Mouse (Mus musculus) CH12.LX (cell line): ENCODE data around the gene Fbxo10. TPM values are rescaled to one million over a fixed set of nuclear protein-coding genes. Genes with fewer than 3 reads are reported as not detected.
A peak's percentile ranks its signal among the peaks of the same experiment; 100 is the strongest.
"Not testable (repeated sequence)": the region's sequence is repeated elsewhere in the genome, so short reads cannot be mapped to it uniquely, and the experiment has no call there.

Source experiments
- DNase-seq: peaks from one replicate; pipeline ENCODE4 v3.0.0-alpha.2; 2013; ENCODE audit errors: extremely low read depth
- H3K27ac ChIP-seq: 2 replicates; pipeline ENCODE4 v1.5.1; 2012; ENCODE audit warnings: low read depth, mild to moderate bottlenecking, control low read depth, moderate library complexity; ENCODE audit not compliant: insufficient read depth
- H3K27me3 ChIP-seq: replicated peaks from 2 replicates; pipeline ENCODE3; 2012; ENCODE audit warnings: inconsistent platforms
- H3K36me3 ChIP-seq, 2 experiments: replicated peaks in 1 of 2; 2 replicates each; pipeline versions ENCODE3 to v1.6.1; 2012; ENCODE audit warnings: inconsistent platforms in 1 of 2, low read length in 1 of 2, mild to moderate bottlenecking in 1 of 2, mixed read lengths in 1 of 2, moderate library complexity in 1 of 2; ENCODE audit not compliant: control insufficient read depth in 1 of 2, insufficient read depth in 1 of 2
- H3K4me1 ChIP-seq, 2 experiments: 2 replicates each; pipeline ENCODE4 v1.6.1; 2012; ENCODE audit warnings: inconsistent platforms in 1 of 2, moderate library complexity in 1 of 2; ENCODE audit not compliant: insufficient read depth in 2 of 2, control insufficient read depth in 1 of 2
- H3K4me2 ChIP-seq: 2 replicates; pipeline ENCODE4 v1.6.1; 2012; ENCODE audit warnings: low read depth, mild to moderate bottlenecking, control low read depth; ENCODE audit not compliant: poor library complexity, insufficient read depth, severe bottlenecking
- H3K4me3 ChIP-seq, 3 experiments: fragments of 150-350 bp in 1 of 3; sonication (generic) in 1 of 3; replicated peaks in 1 of 3; 2 replicates each; pipeline versions ENCODE3 to v1.5.1; 2011 to 2012; ENCODE audit warnings: low read depth in 2 of 3, low read length in 2 of 3, mild to moderate bottlenecking in 2 of 3, moderate library complexity in 2 of 3, control low read depth in 1 of 3, improper control_type of control experiment in 1 of 3, inconsistent platforms in 1 of 3, mixed read lengths in 1 of 3; ENCODE audit not compliant: poor library complexity in 1 of 3
- H3K79me2 ChIP-seq: replicated peaks from 2 replicates; pipeline ENCODE4 v1.6.1; 2012; ENCODE audit warnings: mild to moderate bottlenecking, moderate library complexity; ENCODE audit not compliant: control insufficient read depth, poor library complexity, insufficient read depth, severe bottlenecking; ENCODE audit errors: extremely low read depth
- H3K9ac ChIP-seq: 2 replicates; pipeline ENCODE4 v1.6.1; 2012; ENCODE audit warnings: low read depth, mild to moderate bottlenecking, control low read depth, moderate library complexity; ENCODE audit not compliant: insufficient read depth
- H3K9me3 ChIP-seq: replicated peaks from 2 replicates; pipeline ENCODE3; 2012; ENCODE audit warnings: low read length, inconsistent platforms, mixed read lengths
- CTCF ChIP-seq, 2 experiments: IDR thresholded peaks in 1 of 2; conservative IDR thresholded peaks in 1 of 2; 2 replicates each; pipeline ENCODE4 v1.5.1; 2011 to 2012; ENCODE audit warnings: low read depth in 2 of 2, low read length in 2 of 2, improper control_type of control experiment in 1 of 2, inconsistent platforms in 1 of 2, mild to moderate bottlenecking in 1 of 2, moderate library complexity in 1 of 2
- KAT2A ChIP-seq: IDR thresholded peaks from 2 replicates; pipeline ENCODE4 v1.6.1; 2012; ENCODE audit warnings: low read length, improper control_type of control experiment, inconsistent platforms; ENCODE audit not compliant: insufficient replicate concordance
- MAFK ChIP-seq: IDR thresholded peaks from 2 replicates; pipeline ENCODE4 v1.6.1; 2011; ENCODE audit warnings: low read length, improper control_type of control experiment; ENCODE audit not compliant: insufficient replicate concordance
- RCOR1 ChIP-seq: conservative IDR thresholded peaks from 2 replicates; pipeline ENCODE4 v1.6.1; 2012; ENCODE audit warnings: low read depth, mild to moderate bottlenecking, inconsistent platforms, low read length, improper control_type of control experiment
- USF2 ChIP-seq: conservative IDR thresholded peaks from 2 replicates; pipeline ENCODE4 v1.6.1; 2011; ENCODE audit warnings: low read depth, low read length, improper control_type of control experiment
- dilution Hi-C: fragments of 300-500 bp; cut with MboI; formaldehyde crosslinking; loops from 2 replicates; pipeline ENCODE4 v1.14.3; 2020; ENCODE audit warnings: low sequenced_read_pairs; ENCODE audit not compliant: extremely low pct_unique_long_range_greater_than_20kb, extremely low pct_ligation_motif_present
- in situ Hi-C: fragments of 300-500 bp; cut with MboI; formaldehyde crosslinking; loops from 3 replicates; pipeline ENCODE4 v1.14.3; 2019; ENCODE audit warnings: low sequenced_read_pairs, low pct_ligation_motif_present, low pct_unique_long_range_greater_than_20kb, mixed read lengths
- polyA plus RNA-seq: library from polyadenylated mRNA; unstranded; fragments of >175 nt; gene quantifications from 2 replicates; pipeline ENCODE4 v1.2.1, GENCODE M21; 2012; ENCODE audit warnings: low read depth; ENCODE audit not compliant: insufficient read length
- total RNA-seq, 2 experiments: library from RNA; depleted of rRNA; stranded (reverse); fragments of 300-350 nt in 1 of 2; fragments of >200 nt in 1 of 2; gene quantifications; 2 replicates each; pipeline ENCODE4 v1.2.3; 2012 to 2014

Gene Fbxo10
- total and polyA plus RNA-seq, 3 experiments, result 0.39 to 1.4 (median 0.64) TPM

- Histone ChIP-seq H3K4me3 (no peak overlapping the region), H3K27me3 (no peaks in the 10 kb centered on the region), H3K9me3 (no peaks in the 10 kb centered on the region), H3K4me1 (peaks cover 0 to 27% of the 10 kb centered on the region in 2 experiments; a peak in 1 of 4 replicates), H3K36me3 (peaks cover 49 to 66% of the 10 kb centered on the region in 2 experiments), H3K27ac (no peak overlapping the region), H3K4me2 (no peak overlapping the region), H3K79me2 (peaks cover under 1% of the 10 kb centered on the region; the same call in 1 of the 2 replicates), H3K9ac (no peak overlapping the region)
- in situ Hi-C loops, result no loop called here
- dilution Hi-C loops, result no loop called here
- TF ChIP-seq RCOR1, result no peak
- no peak for DNase-seq
Observed at GRCm38 (mm10) chr4:44993847-44994246, 90.6 kb downstream of the Fbxo10 start.

GRCm38 (mm10) chr4:44993179-44993578 lies 91.2 kb downstream of the Fbxo10 start:
- in situ Hi-C loops, DNase-seq, H3K4me3 ChIP-seq, H3K27me3 ChIP-seq, H3K9ac ChIP-seq, H3K27ac ChIP-seq, dilution Hi-C loops, H3K4me2 ChIP-seq, H3K79me2 ChIP-seq, H3K9me3 ChIP-seq: not testable (repeated sequence)
- Histone ChIP-seq H3K36me3 (peaks cover 51 to 72% of the 10 kb centered on the region in 2 experiments), H3K4me1 (peaks cover 0 to 20% of the 10 kb centered on the region in 2 experiments; a peak in 1 of 4 replicates)

- H3K9ac ChIP-seq, H3K9me3 ChIP-seq, in situ Hi-C loops, dilution Hi-C loops, H3K27ac ChIP-seq, H3K27me3 ChIP-seq, H3K4me3 ChIP-seq, DNase-seq, H3K79me2 ChIP-seq, H3K4me2 ChIP-seq: not testable (repeated sequence)
- Histone ChIP-seq H3K36me3 (peaks cover 55 to 73% of the 10 kb centered on the region in 2 experiments), H3K4me1 (peaks cover 0 to 20% of the 10 kb centered on the region in 2 experiments; a peak in 1 of 4 replicates)
Observed at GRCm38 (mm10) chr4:44992330-44992729, 92.1 kb downstream of the Fbxo10 start.

- DNase-seq, result no peak
- Histone ChIP-seq H3K36me3 (peaks cover 61 to 82% of the 10 kb centered on the region in 2 experiments), H3K4me1 (peaks cover 0 to 26% of the 10 kb centered on the region in 2 experiments; a peak in 2 of 4 replicates), H3K79me2 (no peaks in the 10 kb centered on the region), H3K9me3 (no peaks in the 10 kb centered on the region), H3K4me2 (no peak overlapping the region), H3K27ac (no peak overlapping the region), H3K9ac (no peak overlapping the region), H3K4me3 (no peak overlapping the region), H3K27me3 (no peaks in the 10 kb centered on the region)
- dilution Hi-C loops (no loop called here), in situ Hi-C loops (no loop called here)
- peak; percentile 71 for TF ChIP-seq MAFK
- no peak for TF ChIP-seq CTCF (conservative IDR thresholded peaks at IDR 0.05 in 1 of 2, IDR thresholded peaks at IDR 0.05 in 1 of 2; ENCODE audit: low read depth in 2 of 2, low read length in 2 of 2)
- no peak for TF ChIP-seq USF2
- no peak for TF ChIP-seq KAT2A
Observed at GRCm38 (mm10) chr4:44990560-44990959, 93.8 kb downstream of the Fbxo10 start.

Other genes with a start within 250 kb of the Fbxo10 start
- 43.4 and 76.6 TPM in 2 replicates for gene Grhpr, start 103.2 kb downstream of the Fbxo10 start, total RNA-seq (2012; rRNA removed)
- 106 and 107 TPM in 2 replicates for gene Grhpr, start 103.2 kb downstream of the Fbxo10 start, total RNA-seq (2014; rRNA removed)
- gene Grhpr, start 103.2 kb downstream of the Fbxo10 start, polyA plus RNA-seq, result 174 and 204 TPM in 2 replicates
- gene Zbtb5, start 72.2 kb downstream of the Fbxo10 start, total RNA-seq (2012; rRNA removed), result 6.7 and 10.0 TPM in 2 replicates
- 9.4 and 10.4 TPM in 2 replicates for gene Zbtb5, start 72.2 kb downstream of the Fbxo10 start, total RNA-seq (2014; rRNA removed)
- 8.1 and 8.2 TPM in 2 replicates for gene Zbtb5, start 72.2 kb downstream of the Fbxo10 start, polyA plus RNA-seq
- 37.2 and 52.7 TPM in 2 replicates for gene Polr1e, start 66.0 kb downstream of the Fbxo10 start, total RNA-seq (2012; rRNA removed)
- gene Polr1e, start 66.0 kb downstream of the Fbxo10 start, total RNA-seq (2014; rRNA removed), result 87.7 and 94.9 TPM in 2 replicates
- gene Polr1e, start 66.0 kb downstream of the Fbxo10 start, polyA plus RNA-seq, result 78.6 and 83.0 TPM in 2 replicates
- 313 and 458 TPM in 2 replicates for gene Tomm5, start 23.5 kb upstream of the Fbxo10 start, total RNA-seq (2012; rRNA removed)
- gene Tomm5, start 23.5 kb upstream of the Fbxo10 start, total RNA-seq (2014; rRNA removed), result 845 and 877 TPM in 2 replicates
- gene Tomm5, start 23.5 kb upstream of the Fbxo10 start, polyA plus RNA-seq, result 321 and 339 TPM in 2 replicates
- gene Frmpd1, start 100.3 kb upstream of the Fbxo10 start, total RNA-seq (2012; rRNA removed), result not detected in 2 replicates
- not detected in 2 replicates for gene Frmpd1, start 100.3 kb upstream of the Fbxo10 start, total RNA-seq (2014; rRNA removed)
- gene Frmpd1, start 100.3 kb upstream of the Fbxo10 start, polyA plus RNA-seq, result not detected in 2 replicates
- 6.2 and 7.6 TPM in 2 replicates for gene Trmt10b, start 212.5 kb upstream of the Fbxo10 start, total RNA-seq (2012; rRNA removed)
- 9.5 and 11.5 TPM in 2 replicates for gene Trmt10b, start 212.5 kb upstream of the Fbxo10 start, total RNA-seq (2014; rRNA removed)
- 13.4 and 20.5 TPM in 2 replicates for gene Trmt10b, start 212.5 kb upstream of the Fbxo10 start, polyA plus RNA-seq